Mouse (Mus musculus) neutrophil, adult 59 days (primary cell): ENCODE data around the gene Wdr83os. TPM values are rescaled to one million over a fixed set of nuclear protein-coding genes. Genes with fewer than 3 reads are reported as not detected.

Experiments used
- total RNA-seq, 2 experiments: library from RNA; stranded (reverse); gene quantifications; 1 replicate in 1 of 2; 2 replicates in 1 of 2; pipeline ENCODE4 v1.2.4; 2023

Gene Wdr83os
- total RNA-seq = 10 to 100 TPM; 34.0 to 35.8 TPM

DNA sequence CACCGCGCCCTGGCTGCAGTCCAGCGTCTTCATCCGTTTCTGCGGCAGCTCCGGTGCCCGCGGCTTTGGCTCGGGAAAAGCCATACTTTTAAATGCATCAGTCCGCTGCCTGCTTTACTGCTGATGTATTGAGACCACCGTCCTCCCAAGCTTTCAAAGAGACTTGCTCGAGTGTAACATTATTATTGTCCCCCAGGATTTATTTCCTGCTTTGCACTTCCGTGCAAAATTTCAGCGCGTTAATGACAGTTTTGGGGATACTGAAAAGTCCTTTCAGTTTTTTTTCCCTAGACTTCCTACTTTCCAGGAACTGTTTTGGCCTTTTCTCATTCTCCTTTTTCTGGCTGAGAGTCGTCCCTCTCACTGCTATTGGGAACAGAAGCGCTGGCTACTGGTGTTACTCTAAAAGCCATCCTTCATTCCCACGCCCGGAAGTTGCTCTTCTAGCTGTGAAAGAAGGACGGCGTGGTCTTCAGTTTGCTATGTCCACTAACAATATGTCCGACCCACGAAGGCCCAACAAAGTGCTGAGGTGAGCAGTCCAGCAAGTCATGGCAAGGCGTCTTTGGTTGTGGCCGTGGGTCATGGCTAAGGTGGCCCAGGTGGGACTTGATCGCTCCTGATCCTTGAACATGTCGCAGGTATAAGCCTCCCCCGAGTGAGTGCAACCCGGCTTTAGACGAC is at the start of gene Wdr83os:
Gene Wdr83os (plus strand): TSS at position 209 of the 684 bp plus-strand sequence.

DNA sequence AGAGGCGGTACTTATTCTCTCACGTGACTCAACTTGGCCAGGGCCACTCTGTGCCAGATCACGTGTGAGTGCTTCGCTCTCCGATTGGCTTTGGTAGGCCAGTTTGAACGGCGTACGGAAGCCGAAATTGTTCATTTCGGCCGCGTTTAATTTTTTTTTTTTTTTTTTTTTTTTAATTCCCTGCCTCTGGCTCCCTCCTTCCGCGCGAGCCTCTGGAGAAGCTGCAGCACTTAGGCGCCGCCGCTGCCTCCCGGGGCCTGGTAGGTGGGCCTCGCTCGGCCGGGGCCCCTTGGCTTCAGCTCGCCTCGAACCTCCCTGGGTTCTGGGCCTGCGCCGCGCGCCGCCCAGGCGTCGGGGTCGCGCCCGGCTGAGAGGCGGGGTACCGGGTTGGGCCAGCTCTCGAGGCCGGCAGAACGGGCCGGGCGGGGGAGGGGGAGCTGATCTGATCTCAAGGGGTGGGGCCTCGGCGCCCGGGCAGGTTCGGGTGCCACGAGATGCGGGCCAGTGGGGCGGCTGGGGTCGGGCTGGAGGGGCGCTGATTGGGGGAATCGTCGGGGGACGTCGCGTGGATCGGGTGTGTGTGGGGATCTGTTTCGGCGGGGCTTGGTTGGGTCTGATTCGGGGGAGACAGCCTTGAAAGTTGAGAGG is 43.7 kb upstream of the Wdr83os start, which contains the start of gene Tnpo2:
Gene Tnpo2 (plus strand): TSS at position 198 of the 648 bp plus-strand sequence.

DNA sequence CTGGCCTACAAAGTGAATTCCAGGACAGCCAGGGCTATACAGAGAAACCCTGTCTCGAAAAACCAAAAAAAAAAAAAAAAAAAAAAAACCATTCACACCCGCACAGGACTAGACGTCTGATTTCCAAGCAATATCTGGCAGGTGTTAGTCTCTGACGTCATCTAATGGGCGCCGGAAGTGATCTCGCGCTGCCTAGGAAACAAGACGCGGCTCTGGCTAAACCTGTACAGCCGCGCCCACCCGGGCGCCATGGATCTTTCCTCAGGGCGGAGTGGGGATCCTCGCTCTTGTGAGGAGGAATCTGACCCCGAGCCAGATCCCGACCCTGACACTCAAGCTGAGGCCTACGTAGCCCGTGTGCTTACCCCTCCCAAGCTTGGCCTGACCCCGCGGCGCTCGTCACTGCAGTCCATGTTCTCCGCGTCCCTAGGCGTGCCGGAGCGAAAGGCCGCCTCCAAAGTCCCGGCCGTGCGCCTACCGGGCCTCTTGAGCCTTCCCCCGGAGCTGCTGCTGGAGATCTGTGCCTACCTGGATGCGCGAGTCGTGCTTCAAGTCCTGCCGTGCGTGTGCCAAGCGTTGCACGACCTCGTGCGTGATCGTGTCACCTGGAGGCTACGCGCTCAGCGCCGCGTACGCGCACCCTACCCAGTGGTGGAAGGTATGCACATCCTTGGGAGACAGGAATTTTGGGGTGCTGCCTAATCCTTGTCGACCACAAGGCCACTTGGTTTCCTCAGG is 20.5 kb upstream of the Wdr83os start, which contains the start of gene Fbxw9:
Gene Fbxw9 (plus strand): TSS at position 177 of the 738 bp plus-strand sequence.

DNA sequence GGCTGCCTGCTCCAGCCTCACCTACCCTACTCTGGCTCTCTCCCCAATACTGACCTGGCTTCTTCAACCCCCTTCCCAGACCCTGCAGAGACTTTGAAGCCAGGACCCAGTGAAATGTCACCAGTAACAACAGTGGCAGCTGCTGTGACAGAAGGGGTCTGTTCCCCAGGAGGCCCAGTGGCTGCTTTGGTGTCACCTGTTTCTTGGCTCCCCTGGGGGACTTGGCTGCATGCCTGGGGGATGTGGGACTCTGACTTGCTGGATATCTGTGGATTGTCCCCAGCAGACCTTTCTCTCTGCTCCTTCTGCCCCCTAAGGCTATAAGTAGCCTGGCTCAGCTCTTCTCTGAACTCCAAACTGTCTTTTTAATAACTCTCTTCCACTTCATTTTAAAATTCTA is 12.6 kb upstream of the Wdr83os start, which contains the start of gene Gm5741:
Gene Gm5741 (minus strand): TSS at position 1 of the 400 bp plus-strand sequence.

DNA sequence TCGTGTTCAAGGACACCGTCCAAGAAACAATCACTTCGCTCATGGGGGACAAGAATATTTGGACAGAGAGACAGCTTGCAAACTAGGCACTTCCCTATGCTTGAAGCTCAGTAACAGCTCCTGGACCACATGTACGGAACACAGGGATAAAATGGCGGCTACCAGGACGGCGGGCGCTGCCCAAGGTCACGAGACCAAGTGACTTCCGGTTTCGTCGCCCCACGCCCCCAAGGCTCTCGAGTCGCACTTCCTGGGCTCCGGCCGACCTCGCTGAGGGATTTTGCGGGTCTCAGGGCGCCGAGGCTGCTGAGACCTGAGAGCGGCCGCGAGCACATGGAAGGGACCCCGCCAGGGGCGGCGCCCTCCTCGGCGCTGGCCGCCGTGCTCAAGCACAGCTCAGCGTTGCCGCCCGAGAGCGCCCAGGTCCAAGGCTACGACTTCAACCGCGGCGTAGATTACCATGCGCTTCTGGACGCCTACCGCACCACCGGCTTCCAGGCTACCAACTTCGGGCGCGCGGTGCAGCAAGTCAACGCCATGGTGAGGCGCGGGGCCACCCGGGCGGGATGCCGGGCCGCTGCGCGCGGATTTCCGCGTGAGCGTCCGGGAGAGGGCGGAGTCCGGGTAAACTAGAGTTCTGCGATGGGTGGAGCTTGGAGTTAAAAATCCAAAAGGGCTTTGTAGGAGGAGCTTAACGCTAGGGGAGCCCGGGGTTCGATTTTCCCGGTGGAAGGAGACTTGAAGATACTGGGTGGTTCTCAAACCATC is 8.8 kb upstream of the Wdr83os start, which contains the start of gene Dhps:
Gene Dhps (plus strand): TSS at position 244 of the 768 bp plus-strand sequence.

DNA sequence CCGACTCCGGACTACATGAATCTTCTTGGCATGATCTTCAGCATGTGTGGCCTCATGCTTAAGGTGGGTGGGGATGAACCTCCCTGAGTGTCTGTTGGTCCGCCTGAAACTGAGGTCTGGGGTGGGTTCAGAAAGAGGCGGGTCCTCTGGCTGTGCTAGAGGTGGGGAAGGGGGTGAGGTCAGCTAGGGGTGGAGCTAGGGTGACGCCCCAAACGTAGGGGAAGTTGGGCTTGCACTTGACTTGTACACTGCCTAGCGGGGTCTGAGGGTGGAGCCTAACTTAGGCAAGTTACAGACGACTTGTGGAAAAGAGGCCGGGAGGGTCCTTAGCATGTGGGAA is 646 bp downstream of the Wdr83os start, which contains the start of gene Wdr83:
Gene Wdr83 (minus strand): TSS at position 91 of the 340 bp plus-strand sequence.

DNA sequence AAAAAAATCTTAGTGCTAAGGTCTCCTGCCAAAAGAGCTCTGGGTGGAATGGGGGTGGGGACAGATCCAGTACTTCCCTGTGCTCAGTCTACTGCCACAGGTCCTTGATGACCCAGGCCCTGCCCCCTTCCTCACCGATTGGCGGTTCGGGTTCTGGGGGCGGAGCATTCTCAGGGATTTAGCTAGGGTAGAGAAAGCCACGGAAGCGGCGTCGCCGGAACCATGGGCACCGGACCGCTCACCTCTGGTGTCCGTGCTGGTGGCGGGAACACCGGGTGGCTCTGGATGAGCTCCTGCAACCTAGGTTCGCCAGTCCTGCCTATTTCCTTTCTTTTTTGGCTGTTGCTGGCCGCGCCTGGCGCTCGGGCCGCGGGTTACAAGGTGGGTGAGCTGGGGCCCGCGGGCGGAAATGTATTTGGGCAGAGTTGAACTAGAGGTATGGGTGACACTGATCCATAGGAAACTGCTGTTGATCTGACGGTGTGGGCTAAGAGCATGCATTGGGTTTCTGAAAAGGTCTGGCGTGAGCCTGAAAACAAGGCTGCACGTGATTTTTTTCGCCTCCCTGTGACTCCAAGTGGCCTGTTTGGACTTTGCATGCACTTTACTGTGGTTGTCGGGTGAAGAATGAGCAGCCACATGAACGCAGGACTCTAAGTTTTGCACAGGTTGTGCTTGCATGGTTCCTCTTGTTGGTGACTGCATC is 2.7 kb downstream of the Wdr83os start, which contains the start of gene Man2b1:
Gene Man2b1 (plus strand): TSS at position 163 of the 706 bp plus-strand sequence.

DNA sequence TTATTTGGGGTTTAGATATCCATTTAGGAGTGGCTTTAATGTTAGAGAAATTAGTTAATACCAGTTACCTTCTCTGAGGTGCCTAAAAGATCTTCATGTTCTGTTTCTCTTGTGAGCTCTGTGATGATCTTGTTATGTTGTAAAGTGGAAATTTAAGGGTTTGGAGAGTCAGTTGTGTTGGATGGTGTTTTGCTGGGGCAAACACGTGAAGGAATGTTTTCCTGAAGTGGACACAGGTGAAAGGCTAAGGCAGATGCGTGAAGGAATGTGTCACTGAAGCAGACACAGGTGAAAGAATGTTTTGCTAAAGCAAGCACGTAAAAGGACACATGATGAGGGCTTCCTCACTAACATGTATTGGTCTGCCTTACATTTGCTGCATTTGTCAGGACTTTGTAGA is 42.5 kb downstream of the Wdr83os start, which contains the start of gene Zfp791:
Gene Zfp791 (minus strand): TSS at position 101 of the 400 bp plus-strand sequence.

Other genes starting within 250 kb of the Wdr83os start
- gene Gadd45gip1, start 249.2 kb upstream of the Wdr83os start, total RNA-seq = 1 to 10 TPM; 6.1 to 6.9 TPM
- gene Rad23a, start 240.1 kb upstream of the Wdr83os start, total RNA-seq = 10 to 100 TPM; 38.7 to 39.0 TPM
- gene Calr, start 233.8 kb upstream of the Wdr83os start, total RNA-seq = 100 to 1,000 TPM; 286 to 287 TPM
- gene Farsa, start 223.8 kb upstream of the Wdr83os start, total RNA-seq = 10 to 100 TPM; 29.4 to 29.6 TPM
- 10 to 100 TPM; 13.6 to 16.0 TPM for gene Syce2, start 208.6 kb upstream of the Wdr83os start, total RNA-seq
- gene Gcdh, start 186.8 kb upstream of the Wdr83os start, total RNA-seq = 1 to 10 TPM; 5.6 TPM
- gene Klf1, start 178.8 kb upstream of the Wdr83os start, total RNA-seq = 10 to 100 TPM in 1 of 2 experiments, 1 to 10 TPM in 1; 6.4 to 17.8 TPM
- 10 to 100 TPM; 19.0 to 25.7 TPM for gene Dnase2a, start 172.2 kb upstream of the Wdr83os start, total RNA-seq
- not detected for gene Mast1, start 143.4 kb upstream of the Wdr83os start, total RNA-seq
- not detected for gene Rtbdn, start 133.7 kb upstream of the Wdr83os start, total RNA-seq
- gene Gm49661, start 111.3 kb upstream of the Wdr83os start, total RNA-seq = not detected
- gene Prdx2, start 111.2 kb upstream of the Wdr83os start, total RNA-seq = 100 to 1,000 TPM in 1 of 2 experiments, 10 to 100 TPM in 1; 83.7 to 137 TPM
- 10 to 100 TPM; 32.2 to 37.0 TPM for gene Rnaseh2a, start 111.0 kb upstream of the Wdr83os start, total RNA-seq
- 100 to 1,000 TPM; 884 to 937 TPM for gene Junb, start 102.0 kb upstream of the Wdr83os start, total RNA-seq
- gene Hook2, start 90.1 kb upstream of the Wdr83os start, total RNA-seq = 1 to 10 TPM; 1.0 to 1.2 TPM
- not detected for gene Best2, start 66.2 kb upstream of the Wdr83os start, total RNA-seq
- 10 to 100 TPM; 57.0 to 57.8 TPM for gene Asna1, start 55.5 kb upstream of the Wdr83os start, total RNA-seq
- 100 to 1,000 TPM; 147 to 163 TPM for gene Trir, start 53.9 kb upstream of the Wdr83os start, total RNA-seq
- 10 to 100 TPM; 33.7 to 38.2 TPM for gene Tnpo2, start 43.8 kb upstream of the Wdr83os start, total RNA-seq
- gene Fbxw9, start 20.7 kb upstream of the Wdr83os start, total RNA-seq = 1 to 10 TPM; 4.5 to 5.5 TPM
- not detected for gene Gm5741, start 12.8 kb upstream of the Wdr83os start, total RNA-seq
- gene Dhps, start 9.0 kb upstream of the Wdr83os start, total RNA-seq = 10 to 100 TPM; 35.3 to 45.7 TPM
- 10 to 100 TPM in 1 of 2 experiments, 1 to 10 TPM in 1; 9.7 to 13.2 TPM for gene Wdr83, start 566 bp downstream of the Wdr83os start, total RNA-seq
- gene Man2b1, start 2.5 kb downstream of the Wdr83os start, total RNA-seq = 100 to 1,000 TPM; 307 to 319 TPM
- gene Zfp791, start 42.4 kb downstream of the Wdr83os start, total RNA-seq = not detected
- gene Cks1brt, start 71.2 kb downstream of the Wdr83os start, total RNA-seq = not detected
- gene Olfr371, start 145.2 kb downstream of the Wdr83os start, total RNA-seq = not detected
- 10 to 100 TPM; 34.1 to 34.6 TPM for gene Orc6, start 218.9 kb downstream of the Wdr83os start, total RNA-seq
- 10 to 100 TPM; 74.0 to 89.6 TPM for gene Vps35, start 219.1 kb downstream of the Wdr83os start, total RNA-seq